Mouse (Mus musculus): ENCODE measurements around the gene Cab39.

Cab39 gene

DNA sequence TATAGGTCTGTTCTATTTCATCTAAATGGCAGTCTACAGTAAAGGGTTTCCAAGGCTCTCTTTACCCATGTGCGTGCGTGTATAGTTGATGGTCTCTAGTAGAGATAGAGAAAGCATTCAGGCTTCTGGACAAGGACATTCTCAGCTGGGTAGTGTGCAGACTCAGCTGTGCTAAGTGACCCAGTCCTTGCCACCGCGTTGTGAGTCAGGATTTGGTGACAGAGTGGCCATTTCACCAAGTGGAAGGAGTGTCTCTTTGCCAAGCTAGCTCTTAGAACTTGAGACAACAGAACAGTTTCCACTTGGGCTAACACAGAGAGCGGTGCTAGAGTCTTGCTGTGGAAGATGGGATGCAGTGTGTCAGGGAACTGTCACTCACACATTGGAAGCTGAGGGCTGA is 57.6 kb downstream of the Cab39 start:
- DNase-seq = no peak

- DNase-seq = peak; percentile 66
These were observed 59.9 kb downstream of the Cab39 start for GRCm38 (mm10) chr1:85852996-85853689.

DNA sequence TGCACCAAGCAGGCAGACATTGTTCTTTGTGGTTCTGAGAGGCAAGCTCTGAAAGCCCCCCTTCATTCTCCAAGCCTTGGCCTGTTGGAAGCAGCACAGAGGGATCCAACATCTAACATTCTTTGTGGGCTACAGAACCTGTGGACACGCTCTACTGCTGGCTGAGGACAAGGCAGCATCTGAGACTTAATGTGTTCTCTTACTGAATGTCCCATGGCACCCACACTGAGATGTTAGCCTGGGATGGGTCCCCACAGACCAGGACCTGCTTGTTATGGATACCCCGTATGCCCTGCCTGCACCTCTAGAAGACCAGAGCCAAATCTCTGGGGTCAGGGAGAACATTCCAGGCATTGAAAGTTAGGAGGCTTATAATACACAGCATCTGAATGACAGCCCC is 60.6 kb downstream of the Cab39 start:
- DNase-seq = no peak

- DNase-seq = no peak
These were observed 61.2 kb downstream of the Cab39 start for GRCm38 (mm10) chr1:85854475-85854874.

DNA sequence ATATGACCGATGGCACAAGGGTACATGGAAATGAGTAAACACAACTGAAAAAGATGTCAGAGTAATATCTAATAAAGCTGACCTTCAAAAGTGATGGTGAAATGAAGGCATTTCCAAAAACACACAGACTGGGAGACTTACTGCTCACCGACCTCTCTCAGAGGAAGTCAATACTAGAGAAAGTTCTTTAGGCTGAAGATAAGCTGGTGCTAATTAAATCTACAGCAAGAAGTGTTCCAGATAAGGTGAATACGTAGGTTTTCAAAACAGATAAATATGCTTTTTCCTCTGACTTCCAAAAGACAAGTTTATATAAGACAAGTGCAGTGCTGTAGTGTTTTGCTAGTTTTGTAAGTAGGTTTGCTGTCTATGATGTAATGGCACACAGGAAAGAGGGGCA is 63.0 kb downstream of the Cab39 start:
- no peak for DNase-seq

- no peak for DNase-seq
These were observed 64.1 kb downstream of the Cab39 start for GRCm38 (mm10) chr1:85857261-85857754.

GRCm38 (mm10) chr1:85864383-85864782 is 71.1 kb downstream of the Cab39 start:
- peak; percentile 43 for DNase-seq

GRCm38 (mm10) chr1:85870001-85870400 is 76.8 kb downstream of the Cab39 start:
- no peak for DNase-seq

GRCm38 (mm10) chr1:85870546-85870945 is 77.3 kb downstream of the Cab39 start:
- no peak for DNase-seq

DNA sequence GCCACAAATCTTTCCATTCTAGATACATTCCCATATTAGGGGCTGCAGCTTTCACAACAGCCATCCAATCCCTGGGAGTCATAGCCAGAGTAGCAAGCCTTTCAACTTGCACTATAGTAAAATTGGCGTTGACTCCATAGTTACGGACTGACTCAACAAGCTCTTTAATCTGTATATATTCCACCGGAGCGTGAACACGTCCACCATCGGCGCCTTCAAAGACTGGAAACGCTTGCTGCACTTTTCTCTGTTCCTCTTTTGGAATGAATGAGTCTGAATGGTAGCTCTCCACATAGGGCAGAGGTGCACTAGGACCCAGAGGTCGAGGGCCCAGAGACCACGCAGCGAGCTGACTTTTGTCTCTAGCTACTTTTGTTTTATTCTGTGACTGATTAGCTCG is 88.8 kb downstream of the Cab39 start:
- no peak for DNase-seq

DNA sequence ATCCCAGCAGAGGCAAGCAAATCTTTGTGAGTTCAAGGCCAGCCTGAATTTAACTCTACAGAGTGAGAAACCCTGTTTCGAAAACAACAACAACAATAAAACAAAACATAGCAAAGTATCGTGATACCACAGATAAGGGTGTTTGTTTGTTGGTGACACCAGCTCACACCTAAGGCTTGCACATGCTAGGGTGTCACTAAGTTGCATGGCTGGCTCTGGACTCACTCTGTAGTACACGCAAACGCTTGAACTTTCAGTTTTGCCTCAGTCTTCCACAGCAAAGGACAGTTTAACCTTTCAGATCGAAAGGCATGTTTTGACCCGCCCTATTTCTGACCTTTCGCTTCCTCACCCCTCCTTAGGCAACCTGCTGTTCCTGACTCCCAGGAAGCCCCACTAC is 94.0 kb downstream of the Cab39 start:
- DNase-seq = no peak

- DNase-seq = peak; percentile 91
These were observed 101.0 kb downstream of the Cab39 start, which contains the start of gene Itm2c for GRCm38 (mm10) chr1:85894231-85894747. Gene Itm2c, plus strand, starts transcription at chr1:85894281.

GRCm38 (mm10) chr1:85894748-85895360 is 101.6 kb downstream of the Cab39 start:
- peak; percentile 73 for DNase-seq

- peak; percentile 70 for DNase-seq
These were observed 102.2 kb downstream of the Cab39 start for GRCm38 (mm10) chr1:85895391-85895837.

GRCm38 (mm10) chr1:85896110-85896509 is 102.9 kb downstream of the Cab39 start:
- DNase-seq = no peak

DNA sequence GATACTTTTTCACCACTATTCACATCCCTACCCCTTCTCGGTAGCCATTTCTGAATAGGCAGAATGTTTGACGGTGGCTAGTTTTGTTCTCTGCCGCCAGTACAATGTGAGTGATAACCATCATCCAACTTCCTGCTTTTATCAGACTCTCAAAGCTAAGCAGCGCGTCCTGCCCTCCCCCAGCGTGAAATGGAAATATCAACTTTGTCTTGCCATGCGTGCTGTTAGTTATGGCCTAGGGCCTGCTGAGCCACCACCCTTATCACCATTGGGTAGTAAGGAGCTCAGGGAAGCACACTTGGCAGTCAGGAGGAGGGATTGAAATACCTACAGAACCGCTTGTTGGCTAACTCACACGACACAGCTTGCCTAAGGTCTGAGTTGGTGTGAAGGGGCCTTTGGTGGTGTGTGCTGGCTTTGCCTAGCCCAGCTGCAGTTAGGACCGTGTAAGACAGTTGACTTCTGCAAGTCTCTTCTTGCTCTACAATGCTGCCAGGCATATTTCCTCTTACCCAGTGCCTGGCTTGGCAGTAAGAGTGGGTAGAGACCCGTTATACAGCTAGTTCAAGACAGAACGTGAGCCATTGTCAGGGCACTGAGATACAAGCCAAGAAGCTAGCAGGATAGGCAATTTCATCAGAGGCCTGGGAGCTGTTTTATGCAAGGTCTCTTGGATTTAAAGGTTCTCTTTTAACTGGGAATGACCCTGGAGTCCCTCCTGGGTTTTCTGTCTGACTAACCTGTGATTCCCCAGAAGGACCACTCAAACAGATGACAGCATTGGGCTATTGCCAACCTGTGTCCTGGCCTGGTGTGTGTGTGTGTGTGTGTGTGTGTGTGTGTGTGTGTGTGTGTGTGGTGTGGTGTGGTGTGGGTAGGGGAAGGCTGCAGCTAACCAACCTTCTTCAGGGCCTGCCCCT is 103.8 kb downstream of the Cab39 start:
- DNase-seq = no peak

DNA sequence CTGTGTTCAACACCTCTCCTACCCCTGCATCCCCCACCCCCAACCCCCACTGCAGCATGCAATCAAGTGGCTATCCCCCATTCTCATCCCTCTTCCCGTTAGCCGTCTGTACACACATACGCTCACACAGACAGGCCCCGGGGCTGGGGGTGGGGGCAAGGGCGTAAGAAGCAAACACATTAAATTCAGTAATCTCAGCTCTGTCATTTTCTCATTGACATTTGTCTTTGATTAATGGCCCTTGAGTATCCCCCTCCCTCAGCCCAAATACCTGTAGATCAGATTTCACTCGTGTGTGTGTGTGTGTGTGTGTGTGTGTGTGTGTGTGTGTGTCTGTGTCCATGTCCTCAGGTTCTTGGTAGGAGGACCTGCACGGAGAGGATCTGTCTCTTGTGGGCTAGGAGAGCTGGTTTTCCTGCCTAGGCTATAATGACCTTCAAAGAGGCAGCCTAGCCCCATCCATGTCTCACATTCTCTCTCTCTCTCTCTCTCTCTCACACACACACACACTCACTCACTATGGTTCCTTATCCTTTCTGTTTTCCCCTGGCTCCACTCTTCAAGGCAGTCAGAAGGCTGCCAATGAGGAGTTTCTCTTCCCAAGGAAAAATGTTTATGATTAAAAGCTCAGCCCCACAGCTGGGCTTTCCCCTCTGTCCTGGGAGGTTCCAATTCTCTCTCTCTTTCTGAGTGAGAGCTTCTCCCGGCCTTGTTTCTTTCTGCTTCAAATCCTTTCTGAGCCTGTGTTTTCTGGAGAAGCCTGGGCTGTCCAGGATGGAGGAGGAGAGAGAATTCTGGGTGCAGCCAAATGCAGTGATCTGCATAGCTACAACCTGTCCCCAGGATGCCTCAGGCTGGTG is 104.9 kb downstream of the Cab39 start:
- DNase-seq = no peak

- no peak for DNase-seq
These were observed 105.6 kb downstream of the Cab39 start for GRCm38 (mm10) chr1:85898761-85899387.

- no peak for DNase-seq
These were observed 106.1 kb downstream of the Cab39 start for GRCm38 (mm10) chr1:85899388-85899761.

GRCm38 (mm10) chr1:85900521-85901333 is 107.5 kb downstream of the Cab39 start:
- no peak for DNase-seq
